Mouse (Mus musculus): Measurements from ENCODE around the gene Nxph3. TPM values are rescaled to one million over a fixed set of nuclear protein-coding genes. Genes with fewer than 3 reads are reported as not detected.

Nxph3 gene
- polyA plus RNA-seq, 1 experiment from 2014 or later = 0.74 TPM

DNA sequence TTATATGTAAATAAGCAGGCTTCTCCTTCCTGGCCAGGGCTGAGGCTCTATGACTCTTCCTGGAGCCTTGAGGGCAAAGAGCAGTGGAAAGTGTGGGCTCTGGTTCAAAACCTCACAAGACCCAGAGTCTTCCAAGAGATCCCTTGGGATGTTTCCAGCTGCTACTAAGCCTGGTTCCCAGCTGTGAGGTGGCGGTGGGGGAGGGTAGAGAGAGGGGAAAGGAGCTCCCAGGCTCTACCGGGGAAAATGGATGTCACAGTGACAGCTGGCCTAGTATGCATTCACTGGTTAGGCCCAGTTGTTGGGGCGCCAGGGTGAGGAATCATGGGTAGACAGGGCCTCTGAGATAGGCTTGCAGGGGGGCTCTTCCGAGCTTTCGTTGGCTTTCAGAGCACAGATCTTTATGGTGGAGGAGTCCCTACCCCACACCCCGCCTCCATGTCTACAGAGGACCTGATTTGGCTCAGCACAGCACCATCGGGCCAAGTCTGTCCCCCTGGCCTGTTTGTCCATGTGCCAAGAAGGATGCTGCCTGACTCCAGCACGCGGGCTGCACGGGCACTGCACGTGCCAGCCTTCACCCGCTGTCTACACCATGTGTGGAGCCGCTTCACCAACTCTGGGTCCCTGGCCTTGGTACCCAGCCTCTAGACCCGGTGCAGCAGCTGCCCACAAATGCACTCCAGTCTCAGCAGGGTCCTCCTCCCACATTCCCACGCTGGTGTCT is 24.2 kb upstream of the Nxph3 start:
- WGBS = 64% methylated on average over 15 of the region's 15 CpGs
- Histone ChIP-seq H3K36me3 (no peaks in the 10 kb centered on the region), H3K27ac (replicated peaks) (peak overlapping the region; percentile 28), H3K4me1 (replicated peaks) (peaks cover 33% of the 10 kb centered on the region), H3K9ac (no peak overlapping the region), H3K4me2 (no peak overlapping the region), H3K27me3 (no peaks in the 10 kb centered on the region), H3K4me3 (no peak overlapping the region), H3K9me3 (no peaks in the 10 kb centered on the region)
- peak; percentile 55; the same call in 1 of the 2 replicates for ATAC-seq (ENCODE audit: low read depth)

DNA sequence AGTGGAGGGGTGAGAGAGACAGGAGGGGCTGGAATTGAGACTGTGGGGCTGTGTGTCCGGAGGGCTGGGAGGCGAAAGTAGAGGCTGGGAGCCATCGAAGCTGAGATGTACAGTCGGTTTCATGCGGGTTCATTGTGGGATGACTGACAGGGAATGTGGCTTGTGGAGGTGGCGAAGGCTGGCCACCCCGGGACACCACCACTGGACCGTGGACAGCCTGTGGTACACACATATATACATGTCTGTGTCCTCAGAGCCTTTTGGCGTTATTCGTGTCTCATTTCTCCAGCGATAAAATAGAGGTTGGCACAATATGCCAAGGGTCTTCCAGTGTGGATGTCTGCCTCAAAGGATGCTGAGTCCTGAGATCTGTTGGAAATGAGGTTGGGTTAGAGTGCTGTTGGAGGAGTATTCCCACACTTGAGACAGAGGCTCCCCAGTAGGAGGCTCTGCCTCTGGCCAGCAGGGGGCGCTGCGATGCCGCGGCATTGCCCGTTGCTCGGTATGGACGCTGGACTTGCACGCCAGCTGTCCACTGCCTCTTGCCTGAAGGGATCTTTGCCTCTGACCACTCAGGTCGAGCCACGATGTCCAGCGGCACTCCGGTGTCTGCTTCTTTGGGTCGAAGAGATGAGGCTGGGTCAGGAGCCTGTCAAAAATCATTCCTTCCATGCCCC is 19.3 kb upstream of the Nxph3 start:
- WGBS = 22% methylated on average over 24 of the region's 24 CpGs
- H3K9me3 ChIP-seq = no peaks in the 10 kb centered on the region
- H3K9ac ChIP-seq = peak overlapping the region; percentile 50; the same call in 1 of the 2 replicates

GRCm38 (mm10) chr11:95532353-95533072 is 18.1 kb upstream of the Nxph3 start:
- Histone ChIP-seq H3K4me1 (replicated peaks) (peaks cover 4% of the 10 kb centered on the region; the same call in 1 of the 2 replicates), H3K36me3 (no peaks in the 10 kb centered on the region), H3K27me3 (no peaks in the 10 kb centered on the region), H3K9ac (no peak overlapping the region), H3K4me3 (no peak overlapping the region), H3K27ac (replicated peaks) (no peak overlapping the region), H3K9me3 (no peaks in the 10 kb centered on the region), H3K4me2 (no peak overlapping the region)
- 74% methylated on average over 13 of the region's 13 CpGs for WGBS
- no peak for ATAC-seq (ENCODE audit: low read depth)

More for the DNA sequence above, 19.3 kb upstream of the Nxph3 start:
- Histone ChIP-seq H3K27me3 (no peaks in the 10 kb centered on the region), H3K4me3 (no peak overlapping the region), H3K4me2 (peak overlapping the region; percentile 44), H3K36me3 (no peaks in the 10 kb centered on the region), H3K4me1 (replicated peaks) (peaks cover 8% of the 10 kb centered on the region), H3K27ac (replicated peaks) (no peak overlapping the region)
- ATAC-seq (ENCODE audit: low read depth) = peak; percentile 93

- 83% methylated on average over 3 of the region's 3 CpGs for WGBS
- H3K27ac ChIP-seq (replicated peaks) = no peak overlapping the region
- no peaks in the 10 kb centered on the region for H3K4me1 ChIP-seq (replicated peaks)
- H3K27me3 ChIP-seq = no peaks in the 10 kb centered on the region
- no peak for ATAC-seq (ENCODE audit: low read depth)
- H3K9ac ChIP-seq = no peak overlapping the region
- no peaks in the 10 kb centered on the region for H3K36me3 ChIP-seq
- H3K9me3 ChIP-seq = no peaks in the 10 kb centered on the region
- H3K4me3 ChIP-seq = no peak overlapping the region
- H3K4me2 ChIP-seq = no peak overlapping the region
These were observed 13.9 kb upstream of the Nxph3 start for GRCm38 (mm10) chr11:95528231-95528630.

- no peak overlapping the region for H3K4me2 ChIP-seq
- 88% methylated on average over 8 of the region's 8 CpGs for WGBS
These were observed 12.9 kb upstream of the Nxph3 start for GRCm38 (mm10) chr11:95527307-95527706.

DNA sequence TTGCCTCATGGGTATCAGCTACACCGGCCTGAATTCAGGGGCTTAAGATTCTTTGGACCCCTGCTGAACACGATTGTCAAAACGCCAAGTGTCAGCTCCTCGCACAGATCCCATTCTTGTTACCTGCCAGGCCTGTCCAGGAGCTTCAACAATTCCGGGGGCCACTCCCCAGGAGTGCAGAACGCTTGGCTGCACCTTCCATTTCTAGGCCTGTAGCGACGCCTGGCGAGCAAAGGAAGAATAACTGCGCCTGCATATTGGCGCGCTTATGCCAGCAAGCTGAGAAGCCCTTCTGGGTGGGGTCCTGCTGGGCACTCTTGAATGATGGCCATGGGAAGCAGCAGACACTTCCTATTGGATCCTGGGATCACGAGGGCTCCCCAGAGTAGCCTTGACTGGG is 7.2 kb upstream of the Nxph3 start:
- H3K36me3 ChIP-seq = no peaks in the 10 kb centered on the region
- H3K27ac ChIP-seq (replicated peaks) = no peak overlapping the region
- H3K4me3 ChIP-seq = peak overlapping the region; percentile 24
- no peaks in the 10 kb centered on the region for H3K9me3 ChIP-seq
- ATAC-seq (ENCODE audit: low read depth) = peak; percentile 44
- H3K4me2 ChIP-seq = peak overlapping the region; percentile 48
- peaks cover 33% of the 10 kb centered on the region for H3K4me1 ChIP-seq (replicated peaks)
- peaks cover 2% of the 10 kb centered on the region; the same call in 1 of the 2 replicates for H3K27me3 ChIP-seq
- WGBS = under 1% methylated on average over 13 of the region's 13 CpGs
- H3K9ac ChIP-seq = peak overlapping the region; percentile 56; the same call in 1 of the 2 replicates

More at GRCm38 (mm10) chr11:95527307-95527706, 12.9 kb upstream of the Nxph3 start:
- no peak for ATAC-seq (ENCODE audit: low read depth)
- Histone ChIP-seq H3K4me1 (replicated peaks) (no peaks in the 10 kb centered on the region), H3K9me3 (no peaks in the 10 kb centered on the region), H3K36me3 (no peaks in the 10 kb centered on the region), H3K27me3 (no peaks in the 10 kb centered on the region), H3K27ac (replicated peaks) (no peak overlapping the region), H3K4me3 (no peak overlapping the region), H3K9ac (no peak overlapping the region)

GRCm38 (mm10) chr11:95520456-95521072 is 6.2 kb upstream of the Nxph3 start:
- peaks cover 6% of the 10 kb centered on the region for H3K27me3 ChIP-seq
- peak overlapping the region; percentile 61 for H3K27ac ChIP-seq (replicated peaks)
- H3K9me3 ChIP-seq = no peaks in the 10 kb centered on the region
- H3K36me3 ChIP-seq = no peaks in the 10 kb centered on the region
- peaks cover 43% of the 10 kb centered on the region for H3K4me1 ChIP-seq (replicated peaks)
- peak overlapping the region; percentile 48 for H3K4me2 ChIP-seq
- H3K4me3 ChIP-seq = peak overlapping the region; percentile 24
- ATAC-seq (ENCODE audit: low read depth) = peak; percentile 78
- no peak overlapping the region for H3K9ac ChIP-seq
- WGBS = 5% methylated on average over 27 of the region's 27 CpGs

DNA sequence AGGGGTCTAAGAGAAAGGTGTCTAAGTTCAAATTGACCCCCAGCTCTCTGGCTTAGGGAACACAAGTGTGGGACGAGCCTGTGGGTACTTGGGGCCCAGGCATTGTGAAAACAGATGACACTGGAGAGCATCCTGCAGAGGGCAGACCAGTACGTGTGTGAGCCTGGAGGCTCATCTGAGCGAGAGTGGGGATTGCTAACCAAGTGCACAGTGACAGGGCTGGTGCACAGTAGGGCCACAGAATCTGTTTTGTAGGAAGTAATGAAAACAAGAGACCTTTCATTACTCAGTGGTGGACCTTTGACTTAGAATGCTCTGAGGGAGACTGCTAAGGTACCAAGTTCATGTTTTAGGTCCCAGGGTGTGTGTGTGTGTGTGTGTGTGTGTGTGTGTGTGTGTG is 5.6 kb upstream of the Nxph3 start:
- Histone ChIP-seq H3K4me3 (no peak overlapping the region), H3K27ac (replicated peaks) (no peak overlapping the region), H3K9ac (no peak overlapping the region), H3K36me3 (no peaks in the 10 kb centered on the region), H3K4me1 (replicated peaks) (peaks cover 49% of the 10 kb centered on the region), H3K9me3 (no peaks in the 10 kb centered on the region), H3K4me2 (no peak overlapping the region), H3K27me3 (peaks cover 12% of the 10 kb centered on the region)
- WGBS = 62% methylated on average over 3 of the region's 3 CpGs
- no peak for ATAC-seq (ENCODE audit: low read depth)

DNA sequence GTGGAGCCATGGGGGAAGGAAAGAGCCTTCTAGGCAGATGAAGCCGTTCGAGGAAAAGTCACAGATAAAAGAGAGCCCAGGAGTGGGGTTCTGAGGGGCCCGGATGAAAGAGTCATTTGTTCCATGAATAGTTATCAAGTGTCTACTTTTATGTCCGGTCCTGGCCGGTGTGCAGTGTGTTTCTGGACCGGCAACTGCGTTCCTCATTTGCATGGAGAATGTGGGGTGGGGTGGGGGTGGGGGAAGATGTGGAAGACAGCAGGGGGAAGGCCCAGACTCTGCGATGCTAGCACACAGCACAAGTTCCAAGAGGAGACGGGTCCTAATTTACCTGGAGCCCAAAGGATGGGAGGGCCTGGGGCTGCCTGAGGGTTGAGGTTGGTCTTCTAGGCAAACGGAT is 4.9 kb upstream of the Nxph3 start:
- Histone ChIP-seq H3K9ac (no peak overlapping the region), H3K4me3 (no peak overlapping the region), H3K36me3 (no peaks in the 10 kb centered on the region), H3K9me3 (no peaks in the 10 kb centered on the region), H3K4me1 (replicated peaks) (peaks cover 56% of the 10 kb centered on the region), H3K4me2 (no peak overlapping the region), H3K27ac (replicated peaks) (no peak overlapping the region), H3K27me3 (peaks cover 19% of the 10 kb centered on the region)
- 38% methylated on average over 10 of the region's 10 CpGs for whole genome bisulfite sequencing
- no peak for ATAC-seq (ENCODE audit: low read depth)

GRCm38 (mm10) chr11:95517162-95517561 is 2.8 kb upstream of the Nxph3 start:
- H3K9ac ChIP-seq = 0 out of 2 replicates have a peak overlapping the region, but pooled peaks have one; percentile 44
- 46% methylated on average over 6 of the region's 6 CpGs for WGBS
- no peaks in the 10 kb centered on the region for H3K36me3 ChIP-seq
- peaks cover 40% of the 10 kb centered on the region for H3K27me3 ChIP-seq
- H3K4me1 ChIP-seq (replicated peaks) = peaks cover 68% of the 10 kb centered on the region
- H3K9me3 ChIP-seq = no peaks in the 10 kb centered on the region
- H3K27ac ChIP-seq (replicated peaks) = no peak overlapping the region
- H3K4me2 ChIP-seq = no peak overlapping the region
- H3K4me3 ChIP-seq = no peak overlapping the region
- no peak for ATAC-seq (ENCODE audit: low read depth)

DNA sequence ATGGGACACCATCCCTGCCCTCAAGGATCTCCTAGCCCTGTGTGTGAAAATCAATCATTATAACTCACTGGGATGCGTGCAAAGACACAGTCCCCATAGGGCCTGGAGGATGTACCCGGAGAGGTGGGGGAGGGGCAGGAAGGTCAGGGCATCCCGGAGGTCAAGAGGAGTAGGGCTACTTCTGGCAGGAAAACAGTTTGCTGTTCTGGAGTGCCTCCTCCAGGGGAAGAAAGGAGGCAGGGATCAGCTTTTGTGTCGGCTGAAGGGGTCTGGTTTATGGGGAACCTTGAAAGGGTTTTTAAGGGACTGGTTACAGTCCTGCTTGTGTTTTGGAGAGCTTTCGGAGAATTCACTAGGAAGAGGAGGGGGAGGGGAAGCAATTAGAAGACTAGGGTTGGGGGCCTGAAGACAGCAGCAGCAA is 2.1 kb upstream of the Nxph3 start:
- ATAC-seq (ENCODE audit: low read depth) = no peak
- H3K9ac ChIP-seq = peak overlapping the region; percentile 44; the same call in 1 of the 2 replicates
- peaks cover 64% of the 10 kb centered on the region for H3K4me1 ChIP-seq (replicated peaks)
- no peaks in the 10 kb centered on the region for H3K36me3 ChIP-seq
- no peaks in the 10 kb centered on the region for H3K9me3 ChIP-seq
- H3K4me3 ChIP-seq = no peak overlapping the region
- 4% methylated on average over 5 of the region's 5 CpGs for WGBS
- H3K4me2 ChIP-seq = no peak overlapping the region
- H3K27ac ChIP-seq (replicated peaks) = no peak overlapping the region
- peaks cover 47% of the 10 kb centered on the region for H3K27me3 ChIP-seq
